Mouse (Mus musculus): ENCODE data around the gene Cdt1. TPM values are rescaled to one million over a fixed set of nuclear protein-coding genes. Genes with fewer than 3 reads are reported as not detected.

Gene Cdt1
- polyA plus RNA-seq, 1 experiment from 2014 or later: 46.4 TPM

- Histone ChIP-seq H3K4me3 (ENCODE audit: low read depth, low read length) (no peak overlapping the region), H3K27ac (replicated peaks; ENCODE audit: low read depth, low read length) (no peak overlapping the region), H3K27me3 (ENCODE audit: control insufficient read depth, insufficient read depth, low read length) (no peaks in the 10 kb centered on the region), H3K4me1 (ENCODE audit: control insufficient read depth, insufficient read depth, low read length) (no peaks in the 10 kb centered on the region), H3K4me2 (ENCODE audit: low read depth, severe bottlenecking) (no peak overlapping the region), H3K36me3 (ENCODE audit: control insufficient read depth, insufficient read depth, low read length) (no peaks in the 10 kb centered on the region; the same call in 1 of the 2 replicates), H3K9me3 (ENCODE audit: control insufficient read depth, low read length) (no peaks in the 10 kb centered on the region), H3K9ac (ENCODE audit: low read length) (peak overlapping the region; percentile 7; the same call in 1 of the 2 replicates)
- ATAC-seq (ENCODE audit: insufficient number of reproducible peaks, low FRiP score, low TSS enrichment, low read depth) (no peak), DNase-seq (ENCODE audit: low spot score) (no peak)
- 94% methylated on average over 9 of the region's 9 CpGs for WGBS
Measured at GRCm38 (mm10) chr8:122600666-122601065, 32.9 kb downstream of the Cdt1 start.

DNA sequence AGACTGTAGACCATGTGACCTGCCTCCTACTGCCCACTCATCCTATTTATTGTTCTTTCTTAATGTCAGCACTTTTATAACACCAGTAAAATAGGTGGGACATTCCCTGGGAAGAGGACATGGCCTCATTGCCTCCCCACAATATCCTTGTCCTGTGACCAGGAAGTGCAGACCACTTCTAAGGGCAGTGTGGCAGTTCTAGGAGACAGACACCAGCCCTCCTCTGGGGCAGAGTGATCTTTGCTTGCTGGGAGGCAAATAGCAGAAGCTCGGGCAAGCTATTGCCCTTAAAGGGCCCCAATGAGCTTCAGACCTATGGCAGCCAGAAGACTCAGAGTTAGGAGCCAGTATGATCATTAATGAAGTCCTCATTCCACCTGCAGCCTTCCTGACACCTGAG lies 36.8 kb downstream of the Cdt1 start:
- Histone ChIP-seq H3K27ac (replicated peaks; ENCODE audit: low read depth, low read length) (no peak overlapping the region), H3K4me3 (ENCODE audit: low read depth, low read length) (no peak overlapping the region), H3K9ac (ENCODE audit: low read length) (no peak overlapping the region), H3K9me3 (ENCODE audit: control insufficient read depth, low read length) (no peaks in the 10 kb centered on the region), H3K27me3 (ENCODE audit: control insufficient read depth, insufficient read depth, low read length) (no peaks in the 10 kb centered on the region), H3K4me1 (ENCODE audit: control insufficient read depth, insufficient read depth, low read length) (no peaks in the 10 kb centered on the region), H3K36me3 (ENCODE audit: control insufficient read depth, insufficient read depth, low read length) (no peaks in the 10 kb centered on the region), H3K4me2 (ENCODE audit: low read depth, severe bottlenecking) (no peak overlapping the region)
- 50% methylated on average over 1 of the region's 1 CpGs for WGBS
- no peak for DNase-seq (ENCODE audit: low spot score)
- ATAC-seq (ENCODE audit: insufficient number of reproducible peaks, low FRiP score, low TSS enrichment, low read depth): no peak

DNA sequence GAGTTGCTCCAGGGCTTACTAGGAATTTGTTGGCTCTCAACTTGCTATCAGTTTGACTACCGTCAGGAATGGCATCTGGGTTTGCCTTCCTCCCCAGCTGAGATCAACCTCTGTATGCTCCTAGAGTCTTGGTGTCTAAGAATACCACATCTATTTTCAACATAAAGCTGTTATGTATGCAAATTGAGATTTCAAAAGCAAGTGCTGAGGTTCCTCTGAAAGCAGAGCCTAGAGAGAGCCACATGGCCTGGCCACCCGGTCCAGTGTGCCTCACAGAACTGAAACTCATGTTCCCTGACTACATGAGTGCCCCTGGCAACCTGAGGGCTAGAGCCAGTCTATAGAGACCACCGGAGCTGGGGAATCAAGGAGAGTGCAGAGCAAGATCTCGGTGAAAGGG lies 37.6 kb downstream of the Cdt1 start:
- Histone ChIP-seq H3K4me1 (ENCODE audit: control insufficient read depth, insufficient read depth, low read length) (no peaks in the 10 kb centered on the region), H3K36me3 (ENCODE audit: control insufficient read depth, insufficient read depth, low read length) (no peaks in the 10 kb centered on the region), H3K4me3 (ENCODE audit: low read depth, low read length) (no peak overlapping the region), H3K9me3 (ENCODE audit: control insufficient read depth, low read length) (no peaks in the 10 kb centered on the region), H3K4me2 (ENCODE audit: low read depth, severe bottlenecking) (no peak overlapping the region), H3K9ac (ENCODE audit: low read length) (no peak overlapping the region), H3K27me3 (ENCODE audit: control insufficient read depth, insufficient read depth, low read length) (no peaks in the 10 kb centered on the region), H3K27ac (replicated peaks; ENCODE audit: low read depth, low read length) (no peak overlapping the region)
- WGBS: 74% methylated on average over 4 of the region's 4 CpGs
- no peak for DNase-seq (ENCODE audit: low spot score)
- no peak for ATAC-seq (ENCODE audit: insufficient number of reproducible peaks, low FRiP score, low TSS enrichment, low read depth)

DNA sequence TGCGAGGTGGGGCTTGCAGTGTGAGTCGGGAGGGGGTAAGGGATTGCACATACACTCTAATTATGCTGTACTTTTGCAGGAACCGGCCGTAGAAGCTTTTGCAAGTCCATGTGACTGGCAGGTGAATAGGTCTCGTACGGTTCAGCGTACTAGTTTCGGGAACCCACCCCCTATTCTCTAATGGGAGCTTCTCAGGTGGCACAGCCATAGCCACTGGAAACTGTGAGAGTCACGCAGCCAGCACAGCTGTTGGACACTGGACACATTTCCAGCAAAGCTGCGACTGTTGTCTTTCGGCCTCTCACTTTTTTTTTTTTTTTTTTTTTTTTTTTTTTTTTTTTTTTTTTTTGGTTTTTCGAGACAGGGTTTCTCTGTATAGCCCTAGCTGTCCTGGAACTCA lies 39.0 kb downstream of the Cdt1 start:
- H3K4me2 ChIP-seq (ENCODE audit: low read depth, severe bottlenecking): no peak overlapping the region
- no peaks in the 10 kb centered on the region for H3K27me3 ChIP-seq (ENCODE audit: control insufficient read depth, insufficient read depth, low read length)
- H3K9me3 ChIP-seq (ENCODE audit: control insufficient read depth, low read length): no peaks in the 10 kb centered on the region
- no peak overlapping the region for H3K27ac ChIP-seq (replicated peaks; ENCODE audit: low read depth, low read length)
- no peaks in the 10 kb centered on the region for H3K36me3 ChIP-seq (ENCODE audit: control insufficient read depth, insufficient read depth, low read length)
- no peak overlapping the region for H3K9ac ChIP-seq (ENCODE audit: low read length)
- no peak overlapping the region for H3K4me3 ChIP-seq (ENCODE audit: low read depth, low read length)
- no peaks in the 10 kb centered on the region for H3K4me1 ChIP-seq (ENCODE audit: control insufficient read depth, insufficient read depth, low read length)
- ATAC-seq (ENCODE audit: insufficient number of reproducible peaks, low FRiP score, low TSS enrichment, low read depth) (no peak), DNase-seq (ENCODE audit: low spot score) (no peak)
- 84% methylated on average over 11 of the region's 12 CpGs for WGBS

DNA sequence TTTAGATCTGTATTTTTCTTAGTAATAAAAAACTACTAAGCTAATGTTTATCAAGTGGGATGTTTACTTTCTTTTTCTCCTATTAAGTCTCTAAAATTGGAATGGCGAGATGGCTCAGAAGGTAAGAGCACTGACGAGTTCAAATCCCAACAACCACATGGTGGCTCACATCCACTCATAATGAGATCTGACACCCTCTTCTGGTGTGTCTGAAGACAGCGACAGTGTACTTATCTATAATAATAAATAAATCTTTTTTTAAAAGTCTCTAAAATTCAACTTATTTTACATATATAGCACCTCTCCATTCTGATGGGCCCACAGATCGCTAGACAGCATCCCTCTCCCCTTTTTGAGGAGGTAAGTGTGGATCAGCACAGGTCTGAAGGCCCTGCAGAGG lies 42.4 kb downstream of the Cdt1 start:
- H3K9me3 ChIP-seq (ENCODE audit: control insufficient read depth, low read length): no peaks in the 10 kb centered on the region
- ATAC-seq (ENCODE audit: insufficient number of reproducible peaks, low FRiP score, low TSS enrichment, low read depth) (no peak), DNase-seq (ENCODE audit: low spot score) (no peak)
- H3K4me1 ChIP-seq (ENCODE audit: control insufficient read depth, insufficient read depth, low read length): peaks cover 4% of the 10 kb centered on the region; the same call in 1 of the 2 replicates
- H3K27me3 ChIP-seq (ENCODE audit: control insufficient read depth, insufficient read depth, low read length): no peaks in the 10 kb centered on the region
- H3K36me3 ChIP-seq (ENCODE audit: control insufficient read depth, insufficient read depth, low read length): no peaks in the 10 kb centered on the region
- no peak overlapping the region for H3K9ac ChIP-seq (ENCODE audit: low read length)
- no peak overlapping the region; the same call in 1 of the 2 replicates for H3K4me2 ChIP-seq (ENCODE audit: low read depth, severe bottlenecking)
- WGBS: 71% methylated on average over 4 of the region's 4 CpGs
- H3K4me3 ChIP-seq (ENCODE audit: low read depth, low read length): no peak overlapping the region
- no peak overlapping the region for H3K27ac ChIP-seq (replicated peaks; ENCODE audit: low read depth, low read length)

- 7% methylated on average over 19 of the region's 20 CpGs for WGBS
- ATAC-seq (ENCODE audit: insufficient number of reproducible peaks, low FRiP score, low TSS enrichment, low read depth): peak; percentile 66
- no peak for DNase-seq (ENCODE audit: low spot score)
- Histone ChIP-seq H3K27me3 (ENCODE audit: control insufficient read depth, insufficient read depth, low read length) (no peaks in the 10 kb centered on the region), H3K36me3 (ENCODE audit: control insufficient read depth, insufficient read depth, low read length) (no peaks in the 10 kb centered on the region), H3K9ac (ENCODE audit: low read length) (peak overlapping the region; percentile 67), H3K4me1 (ENCODE audit: control insufficient read depth, insufficient read depth, low read length) (peaks cover 4% of the 10 kb centered on the region; the same call in 1 of the 2 replicates), H3K4me2 (ENCODE audit: low read depth, severe bottlenecking) (peak overlapping the region; percentile 91), H3K27ac (replicated peaks; ENCODE audit: low read depth, low read length) (no peak overlapping the region; the same call in 1 of the 2 replicates), H3K4me3 (ENCODE audit: low read depth, low read length) (peak overlapping the region; percentile 66), H3K9me3 (ENCODE audit: control insufficient read depth, low read length) (no peaks in the 10 kb centered on the region)
Measured at GRCm38 (mm10) chr8:122610612-122611277, 42.9 kb downstream of the Cdt1 start.

DNA sequence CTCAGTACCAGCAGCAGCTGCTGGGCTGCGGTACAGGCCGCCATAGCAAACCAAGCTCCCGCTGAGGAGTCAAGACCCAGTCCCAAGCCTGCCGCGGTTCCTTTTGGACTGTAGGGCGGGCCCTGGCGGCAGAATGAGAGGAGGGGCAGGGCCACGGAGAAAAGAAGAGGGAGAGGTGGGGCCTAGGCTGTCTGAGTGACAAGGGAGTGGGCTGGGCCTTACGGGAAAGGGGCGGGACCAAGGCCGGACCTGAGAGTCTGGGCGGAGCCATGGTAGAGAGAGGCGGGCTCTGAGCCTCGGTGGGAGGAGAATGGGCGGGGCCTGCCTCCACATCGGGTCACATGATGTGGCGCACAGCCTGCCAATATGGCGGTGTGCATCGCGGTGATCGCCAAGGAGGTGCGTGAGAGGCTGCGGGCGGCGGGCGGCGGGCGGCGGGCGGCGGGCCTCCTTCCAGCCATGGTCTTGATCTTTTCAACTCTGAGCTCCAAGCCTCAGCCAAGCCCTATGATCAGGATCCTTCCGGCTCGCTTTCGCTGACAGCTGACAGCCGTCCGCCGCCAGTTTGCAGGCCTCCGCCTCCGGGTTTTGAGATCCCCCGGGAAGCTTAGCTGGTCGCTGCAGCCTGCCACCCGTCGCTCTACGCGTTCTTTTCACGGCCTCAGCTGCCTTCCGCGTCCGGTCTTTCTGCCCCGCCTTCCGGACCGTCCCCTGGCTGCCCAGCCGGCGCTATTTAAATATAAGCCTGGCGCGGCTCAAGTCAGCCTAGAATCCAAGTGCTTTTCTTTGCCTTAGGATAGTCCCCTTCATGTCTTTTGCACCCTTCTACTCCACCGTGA lies 43.7 kb downstream of the Cdt1 start, which contains the start of the genes Galns and Trappc2l:
Gene Galns (minus strand): TSS at position 169 of the 839 bp plus-strand sequence.
Gene Trappc2l (plus strand): TSS at position 346 of the 839 bp plus-strand sequence.
- peak; percentile 98 for DNase-seq (ENCODE audit: low spot score)
- peak within 1 kb of the TSS; percentile 37; the same call in 1 of the 2 replicates for H3K27ac ChIP-seq (replicated peaks; ENCODE audit: low read depth, low read length)
- WGBS: under 1% methylated on average over 57 of the region's 57 CpGs
- H3K4me3 ChIP-seq (ENCODE audit: low read depth, low read length): peak within 1 kb of the TSS; percentile 66
- H3K36me3 ChIP-seq (ENCODE audit: control insufficient read depth, insufficient read depth, low read length): no peaks in the 10 kb centered on the region
- H3K4me1 ChIP-seq (ENCODE audit: control insufficient read depth, insufficient read depth, low read length): peaks cover 4% of the 10 kb centered on the region; the same call in 1 of the 2 replicates
- H3K27me3 ChIP-seq (ENCODE audit: control insufficient read depth, insufficient read depth, low read length): no peaks in the 10 kb centered on the region
- peak; percentile 96 for ATAC-seq (ENCODE audit: insufficient number of reproducible peaks, low FRiP score, low TSS enrichment, low read depth)
- no peaks in the 10 kb centered on the region for H3K9me3 ChIP-seq (ENCODE audit: control insufficient read depth, low read length)
- peak within 1 kb of the TSS; percentile 91 for H3K4me2 ChIP-seq (ENCODE audit: low read depth, severe bottlenecking)
- H3K9ac ChIP-seq (ENCODE audit: low read length): peak within 1 kb of the TSS; percentile 67

DNA sequence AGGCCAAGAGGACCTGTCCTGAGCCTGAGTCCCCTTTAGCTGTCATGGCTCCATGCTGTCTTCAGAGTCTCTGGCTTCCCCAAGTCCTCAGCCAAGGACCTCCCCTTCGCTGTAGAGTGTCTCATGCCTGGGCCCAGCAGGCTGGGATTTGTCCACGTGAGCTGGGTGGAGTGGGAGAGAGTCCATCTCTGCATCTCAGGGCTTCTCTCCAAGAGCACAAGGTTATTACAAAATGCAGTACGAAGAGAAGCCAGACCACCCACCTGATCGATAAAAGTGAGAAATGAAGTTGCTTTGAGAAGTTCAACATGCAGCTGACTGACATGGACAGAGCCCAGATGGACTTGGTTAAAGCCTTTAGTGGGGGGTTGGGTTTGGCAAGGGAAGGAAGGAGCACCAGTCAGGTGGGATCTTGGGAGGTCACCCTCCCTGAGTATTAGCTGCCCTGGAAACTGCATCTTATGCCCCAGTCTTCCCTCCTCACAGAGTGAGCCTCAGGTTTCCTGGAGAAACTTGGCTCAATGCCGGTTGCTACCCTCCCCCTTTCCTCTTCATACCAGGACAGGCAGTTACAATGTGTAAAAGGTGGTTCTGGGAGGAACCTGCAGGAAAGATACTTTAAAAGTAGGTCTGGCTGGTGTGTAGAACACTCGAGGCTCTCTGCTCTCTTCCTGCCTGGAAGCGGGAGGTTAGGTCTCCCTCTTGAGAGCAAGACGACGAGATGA lies 48.5 kb downstream of the Cdt1 start:
- Histone ChIP-seq H3K4me1 (ENCODE audit: control insufficient read depth, insufficient read depth, low read length) (peaks cover 21% of the 10 kb centered on the region), H3K4me2 (ENCODE audit: low read depth, severe bottlenecking) (no peak overlapping the region), H3K9me3 (ENCODE audit: control insufficient read depth, low read length) (no peaks in the 10 kb centered on the region), H3K36me3 (ENCODE audit: control insufficient read depth, insufficient read depth, low read length) (no peaks in the 10 kb centered on the region), H3K9ac (ENCODE audit: low read length) (no peak overlapping the region), H3K27ac (replicated peaks; ENCODE audit: low read depth, low read length) (no peak overlapping the region), H3K4me3 (ENCODE audit: low read depth, low read length) (no peak overlapping the region), H3K27me3 (ENCODE audit: control insufficient read depth, insufficient read depth, low read length) (no peaks in the 10 kb centered on the region)
- WGBS: 68% methylated on average over 9 of the region's 9 CpGs
- no peak for ATAC-seq (ENCODE audit: insufficient number of reproducible peaks, low FRiP score, low TSS enrichment, low read depth)
- no peak for DNase-seq (ENCODE audit: low spot score)
